Mouse (Mus musculus) intestine, embryonic 15.5 days (tissue): Measurements from ENCODE around the gene Scg3. TPM values are rescaled to one million over a fixed set of nuclear protein-coding genes. Genes with fewer than 3 reads are reported as not detected.

Experiments used
- ATAC-seq: fragments of 200-750 bp; cut with Nextera tagmentation; 2 replicates; pipeline ENCODE4 v1.8.0; 2017; ENCODE audit warnings: moderate TSS enrichment, moderate library complexity
- H3K27ac ChIP-seq: fragments of 300-500 bp; sonication (generic); 2 replicates; pipeline ENCODE4 v1.5.1; 2015; ENCODE audit warnings: mild to moderate bottlenecking, inconsistent platforms
- H3K27me3 ChIP-seq: fragments of 300-500 bp; sonication (generic); replicated peaks from 2 replicates; pipeline ENCODE4 v1.6.1; 2015; ENCODE audit warnings: inconsistent platforms
- H3K36me3 ChIP-seq: fragments of 300-500 bp; sonication (generic); 2 replicates; pipeline ENCODE4 v1.6.1; 2015; ENCODE audit warnings: inconsistent platforms
- H3K4me1 ChIP-seq: fragments of 300-500 bp; sonication (generic); replicated peaks from 2 replicates; pipeline ENCODE4 v1.6.1; 2015; ENCODE audit warnings: inconsistent platforms
- H3K4me2 ChIP-seq: fragments of 300-500 bp; sonication (generic); replicated peaks from 2 replicates; pipeline ENCODE4 v1.6.1; 2015; ENCODE audit warnings: mild to moderate bottlenecking, inconsistent platforms
- H3K4me3 ChIP-seq: fragments of 300-500 bp; sonication (generic); replicated peaks from 2 replicates; pipeline ENCODE4 v1.5.1; 2015; ENCODE audit warnings: inconsistent platforms
- H3K9ac ChIP-seq: fragments of 300-500 bp; sonication (generic); 2 replicates; pipeline ENCODE4 v1.6.1; 2015; ENCODE audit warnings: inconsistent platforms
- H3K9me3 ChIP-seq: fragments of 300-500 bp; sonication (generic); 2 replicates; pipeline ENCODE4 v1.6.1; 2016; ENCODE audit warnings: inconsistent platforms
- WGBS: fragments of 180-500 bp; shearing (Covaris S2); methylation state at CpG from one replicate; pipeline ENCODE4 v1.1.7; 2015; 5-methylcytosine and 5-hydroxymethylcytosine counted together
- polyA plus RNA-seq: library from polyadenylated mRNA; unstranded; fragments of >200 nt; fragmentation: Nextera tagmentation; extraction: Ambion mirVana; gene quantifications from 2 replicates; pipeline ENCODE4 v1.2.1, GENCODE M21; 2015

Scg3 gene
- polyA plus RNA-seq: 9.3 and 9.5 TPM in 2 replicates

- WGBS: 9% methylated on average over 42 of the region's 42 CpGs
- Histone ChIP-seq H3K4me1 (peaks cover 5% of the 10 kb centered on the region; the same call in 1 of the 2 replicates), H3K36me3 (no peaks in the 10 kb centered on the region), H3K27me3 (no peaks in the 10 kb centered on the region), H3K9ac (no peak within 1 kb of the TSS), H3K4me3 (peak within 1 kb of the TSS; percentile 21), H3K4me2 (peak within 1 kb of the TSS; percentile 61), H3K27ac (no peak within 1 kb of the TSS), H3K9me3 (no peaks in the 10 kb centered on the region)
- ATAC-seq: peak; percentile 98
Observed at GRCm38 (mm10) chr9:75683426-75684191, at the start of gene Scg3. Gene Scg3, minus strand, starts transcription at chr9:75684056.

- no peak overlapping the region for H3K27ac ChIP-seq
- ATAC-seq: peak; percentile 51; the same call in 1 of the 2 replicates
- no peaks in the 10 kb centered on the region for H3K36me3 ChIP-seq
- no peak overlapping the region for H3K4me3 ChIP-seq
- WGBS: 39% methylated on average over 11 of the region's 11 CpGs
- no peaks in the 10 kb centered on the region for H3K9me3 ChIP-seq
- H3K4me2 ChIP-seq: no peak overlapping the region
- H3K27me3 ChIP-seq: no peaks in the 10 kb centered on the region
- H3K9ac ChIP-seq: no peak overlapping the region
- no peaks in the 10 kb centered on the region for H3K4me1 ChIP-seq
Observed at GRCm38 (mm10) chr9:75719952-75720687, 36.3 kb upstream of the Scg3 start.

GRCm38 (mm10) chr9:75719481-75719880, 35.6 kb upstream of the Scg3 start:
- no peak overlapping the region for H3K27ac ChIP-seq
- 69% methylated on average over 3 of the region's 3 CpGs for WGBS
- no peaks in the 10 kb centered on the region for H3K27me3 ChIP-seq

GRCm38 (mm10) chr9:75684772-75685171, 916 bp upstream of the Scg3 start:
- peaks cover 5% of the 10 kb centered on the region; the same call in 1 of the 2 replicates for H3K4me1 ChIP-seq
- H3K27ac ChIP-seq: no peak overlapping the region
- H3K9ac ChIP-seq: no peak overlapping the region
- no peaks in the 10 kb centered on the region for H3K27me3 ChIP-seq
- no peak overlapping the region for H3K4me3 ChIP-seq
- H3K36me3 ChIP-seq: no peaks in the 10 kb centered on the region
- H3K9me3 ChIP-seq: no peaks in the 10 kb centered on the region; the same call in 1 of the 2 replicates
- WGBS: 69% methylated on average over 3 of the region's 3 CpGs
- no peak overlapping the region for H3K4me2 ChIP-seq
- no peak for ATAC-seq

More at GRCm38 (mm10) chr9:75719481-75719880, 35.6 kb upstream of the Scg3 start:
- no peaks in the 10 kb centered on the region for H3K9me3 ChIP-seq
- H3K4me2 ChIP-seq: no peak overlapping the region
- H3K4me1 ChIP-seq: no peaks in the 10 kb centered on the region
- no peak overlapping the region for H3K4me3 ChIP-seq
- no peaks in the 10 kb centered on the region for H3K36me3 ChIP-seq
- H3K9ac ChIP-seq: no peak overlapping the region
- no peak for ATAC-seq

DNA sequence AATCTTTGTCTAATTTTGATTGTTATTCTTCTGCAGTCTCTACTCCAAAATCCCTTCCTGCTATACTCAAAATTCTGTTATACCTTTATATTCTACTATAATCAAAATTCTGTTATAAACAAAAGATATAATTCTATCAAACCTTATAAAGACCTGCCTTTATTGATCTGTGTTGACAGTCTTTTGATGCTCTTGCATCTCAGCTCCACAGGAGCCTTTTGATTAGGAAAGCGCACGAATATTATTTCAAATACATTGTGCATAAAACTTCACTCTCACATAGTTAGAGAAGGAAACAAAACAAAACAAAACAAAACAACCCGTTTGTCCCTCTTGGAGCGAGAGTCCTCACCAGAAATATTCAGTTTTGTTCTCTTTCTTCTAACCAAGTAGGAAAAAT, 436 bp upstream of the Scg3 start:
- H3K4me1 ChIP-seq: peaks cover 5% of the 10 kb centered on the region; the same call in 1 of the 2 replicates
- H3K4me3 ChIP-seq: peak overlapping the region; percentile 21
- WGBS: 65% methylated on average over 4 of the region's 4 CpGs
- no peak overlapping the region for H3K27ac ChIP-seq
- no peaks in the 10 kb centered on the region for H3K36me3 ChIP-seq
- no peaks in the 10 kb centered on the region; the same call in 1 of the 2 replicates for H3K9me3 ChIP-seq
- H3K4me2 ChIP-seq: peak overlapping the region; percentile 61; the same call in 1 of the 2 replicates
- no peaks in the 10 kb centered on the region for H3K27me3 ChIP-seq
- no peak overlapping the region for H3K9ac ChIP-seq
- ATAC-seq: no peak

- H3K4me1 ChIP-seq: peaks cover 5% of the 10 kb centered on the region; the same call in 1 of the 2 replicates
- H3K36me3 ChIP-seq: no peaks in the 10 kb centered on the region
- no peak overlapping the region for H3K4me3 ChIP-seq
- H3K27me3 ChIP-seq: no peaks in the 10 kb centered on the region
- no peaks in the 10 kb centered on the region for H3K9me3 ChIP-seq
- H3K9ac ChIP-seq: no peak overlapping the region
- no peak for ATAC-seq
- H3K27ac ChIP-seq: no peak overlapping the region
- no peak overlapping the region for H3K4me2 ChIP-seq
- WGBS: 82% methylated on average over 5 of the region's 5 CpGs
Observed at GRCm38 (mm10) chr9:75680606-75681005, 3.2 kb downstream of the Scg3 start.

GRCm38 (mm10) chr9:75679629-75680028, 4.2 kb downstream of the Scg3 start:
- Histone ChIP-seq H3K27ac (no peak overlapping the region), H3K4me2 (no peak overlapping the region), H3K4me1 (peaks cover 5% of the 10 kb centered on the region; the same call in 1 of the 2 replicates), H3K9me3 (no peaks in the 10 kb centered on the region), H3K27me3 (no peaks in the 10 kb centered on the region), H3K4me3 (no peak overlapping the region), H3K36me3 (no peaks in the 10 kb centered on the region), H3K9ac (no peak overlapping the region)
- ATAC-seq: no peak
- 66% methylated on average over 4 of the region's 4 CpGs for WGBS

- H3K27ac ChIP-seq: no peak overlapping the region
- no peaks in the 10 kb centered on the region for H3K9me3 ChIP-seq
- H3K4me3 ChIP-seq: no peak overlapping the region
- no peak overlapping the region for H3K4me2 ChIP-seq
- H3K4me1 ChIP-seq: no peaks in the 10 kb centered on the region
- no peak for ATAC-seq
- no peak overlapping the region for H3K9ac ChIP-seq
- H3K36me3 ChIP-seq: no peaks in the 10 kb centered on the region
- no peaks in the 10 kb centered on the region for H3K27me3 ChIP-seq
- 80% methylated on average over 7 of the region's 7 CpGs for WGBS
Observed at GRCm38 (mm10) chr9:75678341-75678740, 5.5 kb downstream of the Scg3 start.

GRCm38 (mm10) chr9:75676226-75676625, 7.6 kb downstream of the Scg3 start:
- H3K4me2 ChIP-seq: no peak overlapping the region
- no peaks in the 10 kb centered on the region for H3K27me3 ChIP-seq
- H3K27ac ChIP-seq: no peak overlapping the region
- no peaks in the 10 kb centered on the region for H3K4me1 ChIP-seq
- no peak overlapping the region for H3K4me3 ChIP-seq
- no peak overlapping the region for H3K9ac ChIP-seq
- 73% methylated on average over 7 of the region's 7 CpGs for WGBS
- no peaks in the 10 kb centered on the region for H3K9me3 ChIP-seq
- ATAC-seq: no peak
- H3K36me3 ChIP-seq: no peaks in the 10 kb centered on the region

- Histone ChIP-seq H3K9ac (no peak overlapping the region), H3K4me3 (no peak overlapping the region), H3K27ac (no peak overlapping the region), H3K9me3 (no peaks in the 10 kb centered on the region), H3K4me2 (no peak overlapping the region), H3K4me1 (no peaks in the 10 kb centered on the region), H3K27me3 (no peaks in the 10 kb centered on the region), H3K36me3 (no peaks in the 10 kb centered on the region)
- WGBS: 73% methylated on average over 6 of the region's 6 CpGs
- no peak for ATAC-seq
Observed at GRCm38 (mm10) chr9:75672769-75673168, 11.1 kb downstream of the Scg3 start.

- H3K4me3 ChIP-seq: no peak overlapping the region
- H3K27ac ChIP-seq: no peak overlapping the region
- H3K36me3 ChIP-seq: no peaks in the 10 kb centered on the region
- no peak for ATAC-seq
- 59% methylated on average over 5 of the region's 5 CpGs for WGBS
- H3K4me2 ChIP-seq: no peak overlapping the region
- no peaks in the 10 kb centered on the region for H3K27me3 ChIP-seq
- no peak overlapping the region for H3K9ac ChIP-seq
- H3K4me1 ChIP-seq: no peaks in the 10 kb centered on the region
- H3K9me3 ChIP-seq: no peaks in the 10 kb centered on the region
Observed at GRCm38 (mm10) chr9:75666612-75667011, 17.2 kb downstream of the Scg3 start.

DNA sequence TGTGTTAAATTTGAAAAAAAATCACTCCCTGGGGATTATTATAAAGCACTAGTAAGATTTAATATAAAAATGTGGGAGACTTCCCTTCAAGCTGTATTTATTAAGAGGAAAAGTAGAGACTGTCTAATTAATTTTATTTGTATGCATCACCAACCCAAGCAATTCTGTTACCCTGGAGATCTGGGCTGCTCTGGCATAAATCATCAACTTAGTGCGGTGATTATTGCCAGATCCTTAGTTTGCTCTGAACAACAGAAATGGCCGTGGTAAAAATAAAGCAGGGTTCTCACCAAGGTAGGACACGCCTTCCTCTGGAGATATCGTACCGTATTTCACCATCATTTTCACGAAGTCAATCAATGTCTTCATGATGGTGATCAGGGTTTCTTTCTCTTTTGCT, 18.5 kb downstream of the Scg3 start:
- 71% methylated on average over 6 of the region's 6 CpGs for WGBS
- ATAC-seq: no peak
- no peak overlapping the region for H3K9ac ChIP-seq

More for the DNA sequence above, 18.5 kb downstream of the Scg3 start:
- H3K36me3 ChIP-seq: no peaks in the 10 kb centered on the region
- H3K4me3 ChIP-seq: no peak overlapping the region
- no peaks in the 10 kb centered on the region for H3K4me1 ChIP-seq
- H3K27me3 ChIP-seq: no peaks in the 10 kb centered on the region
- H3K9me3 ChIP-seq: no peaks in the 10 kb centered on the region
- no peak overlapping the region for H3K4me2 ChIP-seq
- no peak overlapping the region for H3K27ac ChIP-seq
